In genomic region chr9:60010285-60010684, GRCm38 (mm10) we compare ENCODE assay signal across 29 mouse cellular contexts. TPM values are rescaled to one million over a fixed set of nuclear protein-coding genes. Genes with fewer than 3 reads are reported as not detected.
"Had no signal": no experiment of that assay in that cellular context is flagged by ENCODE, and none has a peak within 500 bp of the region (broad histone marks: within the 10 kb centered on the region; RNA-seq: fewer than 3 reads in every experiment).

No protein-coding gene starts in this region.

- ATAC-seq: intestine, embryonic 16.5 days; liver, postnatal 0 days; lung, postnatal 0 days had no signal

- H3K9me3 ChIP-seq: neural tube, embryonic 13.5 days; stomach, embryonic 15.5 days had no signal

- H3K27me3 ChIP-seq: neural tube, embryonic 13.5 days; stomach, embryonic 15.5 days had no signal

- DNase-seq: kidney, adult 18-20 months; kidney, adult 9 months; kidney, postnatal 14 days; kidney, postnatal 4 days; layer of hippocampus, adult 9-11 months; layer of hippocampus, postnatal 36 days; liver, postnatal 0 days; lung, embryonic 14.5 days; midbrain, embryonic 14.5 days; retina, postnatal 1 day; right cerebral cortex, postnatal 25 days; spleen, adult 18-20 months; thymus, adult 18-20 months; thymus, postnatal 36 days had no signal

- H3K4me2 ChIP-seq: liver, embryonic 11.5 days; lung, embryonic 14.5 days; neural tube, embryonic 13.5 days; stomach, embryonic 15.5 days had no signal

- H3K4me3 ChIP-seq: myocyte; neural tube, embryonic 13.5 days; stomach, embryonic 15.5 days had no signal

- H3K27ac ChIP-seq: liver, embryonic 14.5 days; macrophage; neural tube, embryonic 13.5 days; stomach, embryonic 15.5 days had no signal

- H3K36me3 ChIP-seq: neural tube, embryonic 13.5 days; stomach, embryonic 15.5 days had no signal

- H3K4me1 ChIP-seq: stomach, embryonic 15.5 days had no signal

- H3K9ac ChIP-seq: liver, embryonic 14.5 days; liver, postnatal 0 days; lung, embryonic 14.5 days; neural tube, embryonic 13.5 days; stomach, embryonic 15.5 days had no signal

RNA-seq across cellular contexts. Expression of gene Nr2e3, which starts 49.8 kb away (rescaled TPM):
- total RNA-seq: layer of hippocampus, adult 18-20 months; layer of hippocampus, postnatal 36 days; left cerebral cortex, adult 8-10 months; left cerebral cortex, postnatal 14 days; megakaryocyte, adult 5-6 weeks; monocyte, adult 5-6 weeks; neutrophil, adult 5-6 weeks had no signal
- polyA plus RNA-seq: kidney, embryonic 16.5 days; liver, embryonic 14.5 days; liver, postnatal 0 days; lung, embryonic 14.5 days; lung, postnatal 0 days; macrophage; midbrain, embryonic 14.5 days; myocyte had no signal
